Mouse (Mus musculus) G1E-ER4 (cell line): ENCODE results near the gene Ddc. TPM values are rescaled to one million over a fixed set of nuclear protein-coding genes. Genes with fewer than 3 reads are reported as not detected.

Experiments
- GATA1 ChIP-seq: IDR thresholded peaks from one replicate; pipeline ENCODE4 v1.8.0; 2012; ENCODE audit warnings: low read length, inconsistent platforms
- polyA plus RNA-seq: library from polyadenylated mRNA; stranded (reverse); fragments of >175 nt; gene quantifications from 2 replicates; pipeline ENCODE4 v1.2.3, GENCODE M21; 2012

The Ddc gene
- polyA plus RNA-seq, 1 experiment: 0.21 TPM

DNA sequence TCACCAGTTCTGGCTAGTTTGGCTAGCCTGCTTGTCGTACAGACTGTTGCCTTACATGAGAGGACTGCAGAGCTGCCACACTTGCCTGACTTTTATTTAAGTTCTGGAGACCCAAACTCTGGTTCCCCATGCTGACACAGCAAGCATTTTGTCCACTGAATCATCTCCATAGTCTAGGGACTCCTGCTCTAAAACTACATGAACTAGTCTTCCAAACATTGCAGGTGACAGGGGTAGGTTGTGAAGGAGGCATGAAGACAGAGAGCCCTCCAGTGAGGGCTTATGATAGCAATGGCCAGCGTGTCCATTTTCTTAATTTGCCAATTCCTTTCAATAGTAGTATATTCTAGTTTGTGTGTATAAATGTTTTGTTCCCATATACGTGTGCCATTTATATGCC is 31.1 kb upstream of the Ddc start:
- TF ChIP-seq GATA1: no peak

DNA sequence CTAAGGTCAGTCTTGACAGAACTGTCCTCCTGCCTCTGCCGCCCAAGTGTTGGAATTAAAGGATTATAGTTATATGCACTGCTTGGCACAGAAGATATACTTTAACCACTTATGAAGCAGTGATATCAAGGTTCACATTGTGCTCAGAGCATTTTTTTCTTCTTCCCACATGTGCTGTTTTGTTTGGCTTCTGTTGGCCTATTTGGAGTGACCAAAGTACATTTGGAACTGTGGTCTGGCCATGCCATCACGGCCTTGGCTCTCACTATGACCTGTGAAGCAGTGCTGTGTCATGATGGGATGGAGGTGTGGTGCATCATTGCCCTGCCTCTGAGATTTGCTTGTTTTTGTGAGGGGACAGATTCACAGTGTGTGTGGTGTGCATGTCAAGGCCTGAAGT is 30.6 kb upstream of the Ddc start:
- TF ChIP-seq GATA1: no peak

DNA sequence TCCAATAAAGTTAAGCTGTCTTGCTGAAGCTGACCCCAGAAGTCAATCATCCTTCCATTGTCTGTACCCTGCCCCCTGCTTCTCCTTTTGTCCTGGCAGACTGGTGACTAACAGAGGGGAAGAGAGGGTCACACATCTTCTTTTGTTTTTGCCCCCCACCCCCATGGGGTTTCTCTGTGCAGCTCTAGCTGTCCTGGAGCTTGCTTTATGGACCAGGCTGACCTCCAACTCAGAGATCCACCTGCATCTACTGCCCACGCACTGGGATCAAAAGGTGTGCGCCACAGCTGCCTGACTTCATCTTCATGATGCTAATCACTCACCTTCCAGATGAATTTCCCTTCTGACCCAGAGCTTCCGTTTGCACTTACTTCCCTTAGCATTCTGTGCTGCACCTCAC is 26.0 kb upstream of the Ddc start:
- no peak for TF ChIP-seq GATA1

DNA sequence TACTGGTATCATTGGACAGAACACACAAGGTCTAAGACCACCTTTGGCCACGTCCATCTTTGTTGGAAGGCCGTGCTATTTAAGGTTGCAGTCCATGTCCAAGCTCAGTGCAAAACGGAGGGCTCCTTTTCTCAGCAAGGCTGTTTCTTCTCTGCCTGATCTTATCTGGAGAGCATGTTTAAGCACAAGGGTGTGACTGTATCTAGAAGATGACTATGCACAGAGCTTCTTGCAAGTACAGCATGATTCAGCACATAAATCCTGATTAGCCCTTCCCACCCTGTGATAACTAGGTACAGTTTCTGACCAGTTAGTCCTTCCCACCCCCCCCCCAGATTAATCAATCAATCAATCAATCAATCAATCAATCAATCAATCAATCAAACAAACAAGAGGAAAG is 25.4 kb upstream of the Ddc start:
- TF ChIP-seq GATA1: peak; percentile 40

DNA sequence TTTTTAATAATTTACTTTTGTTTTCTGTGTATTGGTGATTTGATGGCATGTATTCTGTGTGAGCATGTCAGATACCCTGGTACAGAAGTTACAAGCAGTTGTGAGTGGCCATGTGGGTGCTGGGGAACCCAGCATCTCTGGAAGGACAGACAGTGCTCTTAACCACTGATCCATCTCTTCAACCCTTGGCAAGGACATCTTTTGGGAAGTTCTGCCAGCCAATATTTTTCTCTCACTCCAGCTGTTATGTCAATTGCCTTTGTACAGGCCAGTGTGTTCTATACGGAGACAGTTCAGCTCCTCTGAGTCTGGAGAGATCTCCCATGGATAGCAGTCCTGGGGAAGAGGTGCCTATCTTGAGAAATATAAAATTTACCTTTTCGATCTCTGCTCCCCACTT is 24.2 kb upstream of the Ddc start:
- no peak for TF ChIP-seq GATA1

DNA sequence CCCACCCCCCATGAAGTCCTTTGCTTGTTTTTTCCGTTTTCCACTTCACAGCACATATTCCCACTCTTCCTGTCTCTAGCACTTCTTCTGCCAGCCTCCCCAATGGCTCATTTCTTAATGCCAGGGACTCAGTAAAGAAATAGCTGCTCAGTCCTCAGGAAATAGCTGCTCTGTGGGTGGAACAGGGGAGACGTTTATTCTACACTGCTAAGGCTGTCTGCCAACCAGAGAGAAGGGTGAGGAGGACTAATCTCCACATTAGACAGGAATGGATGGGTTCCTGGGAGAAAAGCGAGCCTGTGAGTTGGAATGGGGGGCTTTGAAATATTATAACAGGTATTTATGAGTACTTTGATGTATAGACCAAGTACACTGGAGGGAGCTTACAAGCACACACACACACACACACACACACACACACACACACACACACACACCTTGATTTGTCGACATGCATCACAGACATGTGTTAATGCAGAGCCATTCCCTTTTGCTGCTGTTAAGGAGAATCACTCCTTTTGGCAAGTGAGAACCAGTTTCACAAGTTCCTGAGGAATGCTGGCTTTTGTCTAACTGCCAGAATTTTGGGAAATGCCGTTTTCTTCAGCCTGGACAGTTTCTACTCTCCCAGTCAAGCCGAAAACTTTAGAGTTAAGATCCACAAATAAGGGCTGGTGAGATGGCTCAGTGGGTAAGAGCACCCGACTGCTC is 9.9 kb upstream of the Ddc start:
- no peak for TF ChIP-seq GATA1

DNA sequence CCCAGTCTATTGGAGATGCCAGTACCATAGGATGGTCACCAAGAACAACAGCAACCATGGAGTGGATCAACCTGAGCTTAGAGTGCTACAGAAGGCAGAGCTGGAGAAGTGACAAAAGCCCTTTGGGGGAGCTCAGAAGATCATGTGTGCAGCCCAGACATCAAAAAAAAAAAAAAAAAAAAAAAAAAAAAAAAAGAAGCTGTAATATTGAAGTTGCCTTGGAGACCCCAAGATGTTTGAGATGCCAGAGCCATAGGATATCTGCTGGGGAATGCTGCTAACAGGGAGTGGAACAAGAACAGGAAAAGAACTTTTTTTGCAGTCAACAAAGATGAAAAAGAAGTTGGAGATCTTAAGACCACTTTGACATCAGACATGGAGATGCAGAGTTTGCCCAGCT is 7.6 kb upstream of the Ddc start:
- TF ChIP-seq GATA1: no peak

DNA sequence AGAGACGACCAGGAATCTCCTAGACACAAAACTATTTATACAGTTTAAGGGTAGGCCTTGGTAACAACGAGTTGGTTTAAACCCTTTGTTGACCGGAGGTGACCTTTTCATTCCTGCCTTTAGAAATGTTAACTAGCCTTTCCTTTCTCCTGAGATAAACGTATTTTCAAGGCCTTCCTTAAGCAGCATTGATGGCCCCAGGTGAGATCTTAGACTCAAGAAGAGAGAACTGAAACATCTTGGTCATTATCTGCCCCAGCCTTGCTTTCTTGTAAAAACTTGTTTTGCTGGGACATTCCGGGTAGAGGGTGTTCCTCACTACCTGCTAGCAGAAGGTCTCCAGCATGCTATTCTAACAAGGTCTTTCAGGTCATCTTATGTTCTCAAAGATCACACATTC is 7.1 kb upstream of the Ddc start:
- no peak for TF ChIP-seq GATA1

DNA sequence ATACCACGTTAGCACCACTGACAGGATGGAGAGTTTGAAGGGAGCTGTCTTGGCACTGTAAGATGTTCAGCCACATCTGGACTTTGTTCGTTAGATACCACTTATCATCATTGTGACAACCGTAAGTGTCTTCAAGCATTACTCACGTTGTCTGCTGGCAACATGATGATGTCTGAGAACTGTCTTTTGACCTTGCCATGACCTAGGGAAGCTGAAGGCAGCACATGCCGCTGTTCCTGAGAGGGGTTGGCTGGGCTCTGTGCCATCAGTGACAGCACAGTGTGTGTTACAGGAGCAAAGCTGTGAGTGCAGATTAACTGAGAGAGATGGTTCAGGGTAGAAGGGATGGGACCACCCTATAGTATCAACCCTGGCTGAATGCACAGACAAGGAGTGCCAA is 3.6 kb upstream of the Ddc start:
- no peak for TF ChIP-seq GATA1

DNA sequence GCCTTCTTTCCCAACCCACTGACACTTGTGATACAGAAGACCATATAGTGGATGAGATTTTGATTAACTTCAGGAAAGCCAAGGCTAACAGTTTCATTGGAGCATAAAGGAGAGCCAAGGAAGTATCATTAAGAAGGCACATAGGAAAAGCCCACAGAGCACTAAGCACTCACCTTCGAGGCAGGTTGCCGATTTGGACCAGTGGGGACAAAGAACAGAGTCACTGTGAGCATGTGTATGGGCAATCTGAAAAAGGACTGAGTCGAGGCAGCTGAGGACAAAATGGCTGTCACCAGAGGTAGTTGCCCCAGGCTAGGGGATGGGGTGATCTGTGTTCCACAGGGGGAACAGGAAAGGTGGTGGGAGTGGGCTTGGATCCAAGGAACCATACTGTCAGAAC is 552 bp upstream of the Ddc start:
- TF ChIP-seq GATA1: no peak

DNA sequence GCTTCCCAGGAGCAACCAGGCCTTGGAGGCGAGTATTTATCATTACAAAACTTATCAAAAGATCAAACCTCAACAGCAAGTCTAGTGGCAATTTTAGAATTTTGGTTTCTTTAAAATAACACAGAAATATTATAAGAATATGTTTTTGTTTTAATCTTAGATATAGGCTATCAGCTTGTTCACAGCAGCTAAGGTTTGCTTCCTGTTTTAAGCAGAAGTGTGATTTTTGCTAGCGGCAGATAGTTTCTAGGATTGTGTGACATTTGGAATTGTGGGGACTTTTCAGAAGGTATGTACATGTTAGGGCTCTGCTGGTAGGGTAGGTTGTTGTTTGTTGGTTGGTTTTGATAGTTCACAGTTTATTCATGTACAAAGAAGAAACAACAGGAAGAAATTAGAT is 2.5 kb downstream of the Ddc start:
- TF ChIP-seq GATA1: no peak

DNA sequence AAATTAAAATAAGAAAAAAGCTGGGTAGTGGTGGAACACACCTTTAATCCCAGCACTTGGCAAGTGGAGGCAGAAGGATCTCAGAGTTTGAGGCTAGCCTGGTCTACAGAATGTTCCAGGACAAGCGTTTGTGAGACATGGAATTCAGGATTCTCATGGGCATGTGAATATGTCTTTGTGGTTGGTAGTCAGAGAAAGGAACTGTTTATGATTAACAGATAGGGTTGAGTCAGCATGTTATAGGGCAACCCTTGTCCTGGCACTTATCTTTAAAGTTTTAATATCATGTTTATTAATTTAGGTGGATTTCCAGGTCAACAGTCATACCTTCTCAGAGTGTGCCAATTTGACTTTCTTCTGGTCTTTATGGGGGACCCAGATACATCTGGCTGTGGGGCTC is 4.2 kb downstream of the Ddc start:
- TF ChIP-seq GATA1: no peak

DNA sequence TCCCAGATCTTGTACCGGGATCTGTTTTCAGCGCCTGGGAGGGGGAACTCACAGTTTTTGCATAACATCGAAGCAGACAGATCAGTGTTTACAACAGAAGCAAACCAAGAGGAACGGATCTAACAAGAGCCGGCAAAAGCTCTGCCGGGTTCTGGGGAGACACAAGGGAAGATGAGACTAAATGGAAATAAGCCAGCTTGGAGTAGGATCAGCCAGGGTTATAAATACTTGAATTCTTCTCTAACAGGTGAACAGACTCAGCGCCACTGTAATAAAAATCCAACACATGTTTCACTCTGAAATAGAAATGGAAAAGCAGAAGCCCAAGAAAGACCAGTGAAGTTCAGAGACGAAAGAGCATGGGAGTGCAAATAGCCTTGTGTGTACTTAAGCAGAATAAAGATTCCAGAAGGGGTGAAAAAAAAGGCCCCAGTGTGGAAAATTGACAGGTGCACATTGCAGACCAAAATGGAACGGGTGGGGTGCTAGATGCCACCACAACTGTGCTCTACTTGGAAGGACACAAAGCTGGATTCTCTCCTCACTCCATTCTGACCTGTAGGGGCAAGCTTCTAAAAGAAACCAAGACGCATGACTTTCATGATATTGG is 4.8 kb downstream of the Ddc start:
- no peak for TF ChIP-seq GATA1

DNA sequence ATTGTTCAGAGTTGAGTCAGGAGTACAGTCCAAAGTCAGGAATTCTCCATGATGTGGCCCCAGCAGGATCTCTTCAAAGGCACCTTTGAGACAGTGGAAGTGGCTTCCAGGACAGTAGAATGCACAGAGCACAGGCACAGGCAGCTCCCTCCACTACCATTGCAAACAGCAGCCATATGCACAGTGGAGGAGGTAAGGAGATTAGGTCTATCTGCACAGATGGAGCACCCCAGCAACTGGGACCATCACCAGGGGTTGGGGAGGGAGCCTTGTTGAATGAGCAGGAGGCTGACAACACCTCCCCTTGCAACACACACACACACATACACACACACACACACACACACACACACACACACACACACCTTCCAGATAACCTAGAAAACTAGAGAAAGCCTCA is 6.1 kb downstream of the Ddc start:
- no peak for TF ChIP-seq GATA1

DNA sequence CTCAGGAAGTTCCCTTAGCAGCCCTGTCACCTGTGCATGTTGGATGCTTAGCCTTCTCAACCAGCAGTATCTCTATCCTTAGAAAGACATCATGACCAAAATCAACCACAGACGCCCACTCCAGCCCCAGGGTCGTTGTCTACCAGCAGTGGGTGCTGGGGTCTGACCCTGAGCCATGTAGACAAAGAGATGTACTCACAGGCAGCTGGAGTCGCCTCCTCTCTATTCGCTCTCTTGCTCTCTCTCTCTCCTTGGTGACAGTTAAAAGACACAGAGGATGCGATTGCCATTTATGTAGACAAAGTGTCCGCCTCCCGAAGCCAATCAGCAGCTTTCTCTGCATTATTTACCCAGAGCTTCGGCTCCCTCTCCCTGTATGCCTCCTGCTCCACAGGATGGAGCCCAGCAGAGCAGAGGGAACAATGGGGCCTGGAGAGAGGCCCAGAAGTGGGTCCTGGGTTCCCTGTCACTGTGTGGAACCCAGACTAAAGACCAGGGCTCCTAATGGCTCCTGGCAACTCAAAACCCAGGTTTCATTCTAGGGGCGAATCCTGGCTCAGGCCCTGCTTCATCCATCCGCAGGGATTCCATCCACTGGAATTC is 7.7 kb downstream of the Ddc start:
- TF ChIP-seq GATA1: no peak

DNA sequence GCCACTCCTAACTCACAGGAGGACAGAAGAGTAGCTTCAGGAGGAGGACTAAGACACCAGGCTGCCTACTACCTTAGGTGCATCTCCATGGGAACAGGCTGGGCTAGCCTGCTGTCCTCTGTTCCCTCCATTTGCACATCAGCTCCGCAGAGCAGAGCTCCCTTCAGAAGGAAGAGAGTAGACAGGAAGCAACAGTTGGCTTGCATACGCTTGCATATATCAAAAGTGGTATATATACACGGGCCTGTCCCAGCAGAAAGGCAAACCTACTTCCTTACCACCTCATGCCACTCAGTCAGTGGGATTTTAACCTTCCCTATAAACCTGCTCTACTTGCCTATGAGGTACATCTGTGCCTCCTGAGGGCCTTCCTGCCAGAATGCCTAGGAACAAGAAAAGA is 9.2 kb downstream of the Ddc start:
- TF ChIP-seq GATA1: no peak

DNA sequence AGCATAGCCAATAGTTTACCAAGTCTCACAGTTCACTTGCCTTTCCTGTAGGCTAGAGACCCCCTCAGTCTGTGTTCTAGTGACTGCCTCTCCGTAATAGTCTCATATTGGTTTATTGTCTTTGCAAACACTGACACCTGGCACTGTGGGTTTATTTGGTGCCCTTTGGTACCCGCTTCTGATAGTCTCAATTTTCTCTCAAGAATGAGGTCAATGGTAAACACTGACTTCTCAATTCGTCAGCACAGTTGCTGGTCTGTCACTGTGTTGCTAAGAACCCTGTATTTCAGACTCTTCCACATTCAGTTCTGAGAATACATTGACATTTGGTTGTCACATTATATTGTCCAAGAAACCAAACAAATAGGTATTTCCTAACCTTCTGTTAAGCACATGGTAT is 9.9 kb downstream of the Ddc start:
- no peak for TF ChIP-seq GATA1
